Mouse (Mus musculus) embryonic facial prominence, embryonic 15.5 days (tissue): Measurements from ENCODE around the gene Pfpl. TPM values are rescaled to one million over a fixed set of nuclear protein-coding genes. Genes with fewer than 3 reads are reported as not detected.

ENCODE experiments used
- ATAC-seq: fragments of 200-750 bp; cut with Nextera tagmentation; 2 replicates; pipeline ENCODE4 v1.8.0; 2017; ENCODE audit warnings: low read depth, moderate TSS enrichment; ENCODE audit not compliant: insufficient number of reproducible peaks, low FRiP score, low TSS enrichment
- H3K27ac ChIP-seq: fragments of 300-500 bp; sonication (generic); replicated peaks from 2 replicates; pipeline ENCODE4 v1.5.1; 2015; ENCODE audit warnings: mild to moderate bottlenecking, inconsistent platforms
- H3K27me3 ChIP-seq: fragments of 300-500 bp; sonication (generic); 2 replicates; pipeline ENCODE4 v1.6.1; 2015; ENCODE audit warnings: inconsistent platforms
- H3K36me3 ChIP-seq: fragments of 300-500 bp; sonication (generic); 2 replicates; pipeline ENCODE4 v1.6.1; 2015; ENCODE audit warnings: mild to moderate bottlenecking, inconsistent platforms
- H3K4me1 ChIP-seq: fragments of 300-500 bp; sonication (generic); 2 replicates; pipeline ENCODE4 v1.6.1; 2015; ENCODE audit warnings: inconsistent platforms
- H3K4me2 ChIP-seq: fragments of 300-500 bp; sonication (generic); replicated peaks from 2 replicates; pipeline ENCODE4 v1.6.1; 2015; ENCODE audit warnings: mild to moderate bottlenecking, inconsistent platforms
- H3K4me3 ChIP-seq: fragments of 300-500 bp; sonication (generic); replicated peaks from 2 replicates; pipeline ENCODE4 v1.5.1; 2015; ENCODE audit warnings: mild to moderate bottlenecking, inconsistent platforms
- H3K9ac ChIP-seq: fragments of 300-500 bp; sonication (generic); 2 replicates; pipeline ENCODE4 v1.6.1; 2015; ENCODE audit warnings: inconsistent platforms
- H3K9me3 ChIP-seq: fragments of 300-500 bp; sonication (generic); replicated peaks from 2 replicates; pipeline ENCODE4 v1.6.1; 2016; ENCODE audit warnings: inconsistent platforms
- WGBS: fragments of 180-500 bp; shearing (Covaris S2); methylation state at CpG from one replicate; pipeline ENCODE4 v1.1.7; 2015; 5-methylcytosine and 5-hydroxymethylcytosine counted together
- polyA plus RNA-seq: library from polyadenylated mRNA; unstranded; fragments of >200 nt; fragmentation: Nextera tagmentation; extraction: Ambion mirVana; gene quantifications from 2 replicates; pipeline ENCODE4 v1.2.1, GENCODE M21; 2015

Gene Pfpl
- polyA plus RNA-seq, 1 experiment from 2014 or later: not detected

DNA sequence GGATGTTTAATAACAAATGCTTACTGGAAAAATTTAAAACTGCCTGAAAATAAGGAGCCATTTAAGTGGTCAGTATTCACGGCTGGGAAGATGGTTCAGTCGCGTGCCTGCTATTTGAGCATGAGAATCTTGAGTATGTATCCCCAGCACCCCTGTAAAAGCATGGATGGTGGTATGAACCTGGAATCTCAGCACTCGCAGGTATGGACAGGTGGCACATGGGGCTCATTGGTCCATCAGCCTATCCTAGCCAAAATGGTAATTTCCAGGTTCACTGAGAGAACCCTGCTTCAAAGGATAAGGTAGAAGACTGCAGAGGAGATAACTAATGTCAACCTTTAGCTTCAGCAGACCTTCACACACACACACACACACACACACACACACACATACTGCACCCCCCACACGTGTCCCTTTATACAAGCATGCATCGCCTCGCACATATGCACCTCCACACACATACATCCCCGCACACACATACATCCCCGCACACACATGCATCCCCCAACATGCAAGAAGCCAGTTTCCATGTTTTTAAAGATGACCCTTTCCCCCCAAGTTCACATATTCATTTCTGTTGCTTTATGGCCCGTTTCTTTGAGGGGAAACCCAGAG lies 37.9 kb downstream of the Pfpl start:
- Histone ChIP-seq H3K36me3 (peaks cover 7% of the 10 kb centered on the region; the same call in 1 of the 2 replicates), H3K4me2 (no peak overlapping the region), H3K4me3 (no peak overlapping the region), H3K27ac (no peak overlapping the region), H3K27me3 (no peaks in the 10 kb centered on the region), H3K9me3 (no peaks in the 10 kb centered on the region), H3K9ac (no peak overlapping the region), H3K4me1 (no peaks in the 10 kb centered on the region)
- WGBS: 92% methylated on average over 10 of the region's 10 CpGs
- ATAC-seq: no peak

DNA sequence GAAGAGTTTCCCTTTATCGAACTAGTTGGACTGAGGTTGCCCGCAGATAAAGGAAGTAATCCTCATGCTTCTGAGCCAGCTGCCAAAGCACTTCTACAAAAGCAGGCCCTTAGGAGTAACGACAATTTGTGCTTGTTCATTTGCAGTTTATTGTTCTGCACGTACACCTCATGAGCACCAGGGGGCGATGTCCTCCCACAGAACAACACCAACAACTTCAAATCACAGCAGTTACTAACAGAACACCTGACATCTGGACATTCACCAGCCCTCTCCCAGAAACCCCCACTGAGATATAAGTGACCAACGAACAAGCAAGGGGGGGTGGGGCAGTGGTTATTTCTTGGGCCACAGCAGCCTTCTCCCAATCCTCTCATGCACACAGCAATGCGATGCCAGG lies 38.5 kb downstream of the Pfpl start:
- Histone ChIP-seq H3K4me2 (no peak overlapping the region), H3K27ac (no peak overlapping the region), H3K9me3 (no peaks in the 10 kb centered on the region), H3K4me3 (no peak overlapping the region), H3K9ac (no peak overlapping the region), H3K27me3 (no peaks in the 10 kb centered on the region), H3K36me3 (peaks cover 7% of the 10 kb centered on the region; the same call in 1 of the 2 replicates), H3K4me1 (no peaks in the 10 kb centered on the region)
- ATAC-seq: no peak; the same call in 1 of the 2 replicates
- 28% methylated on average over 7 of the region's 7 CpGs for WGBS

DNA sequence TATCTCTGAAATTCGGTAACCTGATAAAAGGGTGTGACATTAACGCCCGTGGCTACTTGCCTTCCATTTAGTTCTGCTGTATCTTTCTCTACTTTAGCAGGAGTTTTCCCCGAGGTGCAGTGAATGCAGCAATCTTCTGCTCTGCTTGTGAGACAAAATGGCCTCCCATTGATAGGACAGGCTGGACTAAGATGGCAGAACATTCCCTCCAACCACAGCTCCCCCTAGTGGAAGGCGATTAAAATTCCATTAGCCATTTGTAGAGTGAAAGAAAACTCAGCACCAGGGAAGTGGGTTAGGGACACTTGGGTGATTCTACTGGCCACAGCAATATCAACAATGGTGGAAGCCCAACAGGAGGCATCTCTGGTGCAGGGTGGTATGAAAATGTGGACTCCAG lies 39.7 kb downstream of the Pfpl start:
- no peak overlapping the region for H3K27ac ChIP-seq
- H3K4me2 ChIP-seq: no peak overlapping the region
- H3K9ac ChIP-seq: no peak overlapping the region
- H3K36me3 ChIP-seq: peaks cover 7% of the 10 kb centered on the region; the same call in 1 of the 2 replicates
- no peak for ATAC-seq
- peaks cover under 1% of the 10 kb centered on the region for H3K4me1 ChIP-seq
- no peak overlapping the region for H3K4me3 ChIP-seq
- no peaks in the 10 kb centered on the region for H3K9me3 ChIP-seq
- WGBS: 84% methylated on average over 5 of the region's 5 CpGs
- no peaks in the 10 kb centered on the region for H3K27me3 ChIP-seq

DNA sequence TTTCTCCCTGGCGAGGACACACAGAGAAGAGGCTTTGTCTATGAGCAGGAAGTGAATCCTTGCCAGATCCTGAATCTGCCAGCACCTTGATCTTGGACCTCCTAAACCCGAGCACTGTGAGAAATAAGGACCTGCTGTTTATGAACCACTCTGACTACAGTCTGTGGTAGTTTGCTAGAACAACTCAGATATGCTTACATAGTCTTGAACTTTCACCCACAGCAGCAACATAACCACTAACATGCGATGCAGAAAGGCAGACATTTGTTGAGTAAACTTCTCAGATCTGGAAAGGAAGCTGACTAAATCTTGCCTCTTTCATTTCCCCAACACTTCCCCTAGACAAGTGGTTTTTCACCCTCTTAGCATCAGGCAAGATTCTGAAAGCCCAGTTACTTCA lies 44.2 kb downstream of the Pfpl start:
- no peak for ATAC-seq
- no peaks in the 10 kb centered on the region for H3K27me3 ChIP-seq
- H3K36me3 ChIP-seq: peaks cover 7% of the 10 kb centered on the region; the same call in 1 of the 2 replicates
- H3K9me3 ChIP-seq: no peaks in the 10 kb centered on the region
- 55% methylated on average over 3 of the region's 3 CpGs for WGBS
- H3K4me1 ChIP-seq: peaks cover 31% of the 10 kb centered on the region
- no peak overlapping the region for H3K4me3 ChIP-seq
- H3K27ac ChIP-seq: no peak overlapping the region
- no peak overlapping the region for H3K9ac ChIP-seq
- H3K4me2 ChIP-seq: no peak overlapping the region

DNA sequence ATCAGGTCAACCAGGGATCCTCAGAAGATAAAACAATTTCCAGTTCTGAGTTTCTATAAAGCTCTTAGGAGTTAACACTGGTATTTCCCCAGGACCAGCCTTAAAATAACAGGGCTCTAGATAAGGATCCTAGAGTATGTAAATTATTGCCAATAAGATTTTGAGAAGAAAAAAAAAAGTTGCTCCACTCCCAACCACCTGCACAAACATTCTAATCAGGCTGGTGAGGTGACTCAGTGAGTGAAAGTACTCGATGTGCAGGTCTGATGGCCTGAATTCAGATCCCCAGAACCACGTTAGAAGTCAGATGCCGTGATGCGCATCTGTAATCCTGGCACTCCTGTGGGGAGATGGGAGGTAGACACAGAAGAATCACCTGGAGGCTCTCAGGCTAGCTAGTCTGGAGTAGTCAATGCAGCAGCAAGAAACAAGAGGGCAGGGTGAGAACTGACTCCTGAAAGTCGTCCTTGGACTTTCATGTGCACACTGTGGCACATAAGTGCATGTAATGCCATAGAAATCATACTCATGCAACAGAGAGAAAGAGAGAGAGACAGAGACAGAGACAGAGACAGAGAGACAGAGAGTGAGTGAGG lies 44.8 kb downstream of the Pfpl start:
- Histone ChIP-seq H3K9ac (no peak overlapping the region), H3K36me3 (peaks cover 7% of the 10 kb centered on the region; the same call in 1 of the 2 replicates), H3K4me3 (no peak overlapping the region), H3K9me3 (no peaks in the 10 kb centered on the region), H3K4me1 (peaks cover 31% of the 10 kb centered on the region), H3K4me2 (no peak overlapping the region), H3K27me3 (no peaks in the 10 kb centered on the region), H3K27ac (0 out of 2 replicates have a peak overlapping the region, but pooled peaks have one; percentile 68)
- ATAC-seq: no peak
- WGBS: 75% methylated on average over 5 of the region's 5 CpGs

DNA sequence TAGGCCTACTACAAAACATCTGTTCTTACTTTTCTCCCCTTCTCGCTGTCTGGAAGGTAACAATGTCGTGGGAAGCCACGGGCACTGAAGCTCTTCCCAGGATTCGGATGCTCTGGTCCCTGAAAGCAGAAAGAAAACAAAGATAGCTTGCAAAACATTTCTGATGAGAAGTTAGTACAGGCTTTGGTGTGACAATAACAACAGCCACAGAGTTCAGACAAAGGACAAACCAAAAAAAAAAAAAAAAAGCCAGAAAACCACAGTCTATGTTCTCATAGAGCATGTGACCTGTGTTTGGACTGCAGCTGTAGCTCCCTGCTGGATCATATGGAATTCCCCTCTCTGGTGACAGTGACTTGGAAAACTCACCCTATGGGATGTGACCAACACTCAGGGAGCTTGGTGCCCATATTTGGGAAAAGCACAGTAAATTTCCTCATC lies 45.5 kb downstream of the Pfpl start:
- Histone ChIP-seq H3K36me3 (peaks cover 10% of the 10 kb centered on the region; the same call in 1 of the 2 replicates), H3K27me3 (no peaks in the 10 kb centered on the region), H3K4me1 (peaks cover 31% of the 10 kb centered on the region), H3K4me2 (no peak overlapping the region), H3K9me3 (no peaks in the 10 kb centered on the region), H3K9ac (no peak overlapping the region), H3K4me3 (no peak overlapping the region), H3K27ac (peak overlapping the region; percentile 68; the same call in 1 of the 2 replicates)
- ATAC-seq: no peak
- 17% methylated on average over 4 of the region's 4 CpGs for WGBS

DNA sequence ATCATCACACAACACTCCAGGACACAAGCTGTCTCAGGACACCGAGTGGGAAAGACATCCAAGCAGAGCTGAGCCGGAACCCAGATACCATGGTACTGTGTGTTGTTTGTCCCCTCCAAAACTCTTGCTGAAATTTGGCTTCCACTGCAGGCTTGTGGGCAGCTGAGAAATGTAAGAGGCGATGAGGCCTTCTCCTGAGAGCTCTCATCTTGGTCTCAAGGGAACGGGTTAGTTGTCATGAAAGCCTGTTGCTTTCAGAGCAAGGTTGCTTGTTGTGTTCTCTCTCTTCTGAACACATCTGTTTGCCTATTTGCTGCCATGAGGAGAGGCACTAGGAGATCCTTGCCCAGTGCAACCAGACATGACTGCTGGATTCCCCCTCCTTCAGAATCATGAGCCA lies 46.2 kb downstream of the Pfpl start:
- no peak overlapping the region for H3K4me3 ChIP-seq
- no peak for ATAC-seq
- peaks cover 12% of the 10 kb centered on the region; the same call in 1 of the 2 replicates for H3K36me3 ChIP-seq
- WGBS: 88% methylated on average over 4 of the region's 4 CpGs
- 0 out of 2 replicates have a peak overlapping the region, but pooled peaks have one; percentile 22 for H3K27ac ChIP-seq
- no peaks in the 10 kb centered on the region for H3K27me3 ChIP-seq
- peaks cover 31% of the 10 kb centered on the region for H3K4me1 ChIP-seq
- H3K9me3 ChIP-seq: no peaks in the 10 kb centered on the region
- no peak overlapping the region for H3K9ac ChIP-seq
- no peak overlapping the region for H3K4me2 ChIP-seq

DNA sequence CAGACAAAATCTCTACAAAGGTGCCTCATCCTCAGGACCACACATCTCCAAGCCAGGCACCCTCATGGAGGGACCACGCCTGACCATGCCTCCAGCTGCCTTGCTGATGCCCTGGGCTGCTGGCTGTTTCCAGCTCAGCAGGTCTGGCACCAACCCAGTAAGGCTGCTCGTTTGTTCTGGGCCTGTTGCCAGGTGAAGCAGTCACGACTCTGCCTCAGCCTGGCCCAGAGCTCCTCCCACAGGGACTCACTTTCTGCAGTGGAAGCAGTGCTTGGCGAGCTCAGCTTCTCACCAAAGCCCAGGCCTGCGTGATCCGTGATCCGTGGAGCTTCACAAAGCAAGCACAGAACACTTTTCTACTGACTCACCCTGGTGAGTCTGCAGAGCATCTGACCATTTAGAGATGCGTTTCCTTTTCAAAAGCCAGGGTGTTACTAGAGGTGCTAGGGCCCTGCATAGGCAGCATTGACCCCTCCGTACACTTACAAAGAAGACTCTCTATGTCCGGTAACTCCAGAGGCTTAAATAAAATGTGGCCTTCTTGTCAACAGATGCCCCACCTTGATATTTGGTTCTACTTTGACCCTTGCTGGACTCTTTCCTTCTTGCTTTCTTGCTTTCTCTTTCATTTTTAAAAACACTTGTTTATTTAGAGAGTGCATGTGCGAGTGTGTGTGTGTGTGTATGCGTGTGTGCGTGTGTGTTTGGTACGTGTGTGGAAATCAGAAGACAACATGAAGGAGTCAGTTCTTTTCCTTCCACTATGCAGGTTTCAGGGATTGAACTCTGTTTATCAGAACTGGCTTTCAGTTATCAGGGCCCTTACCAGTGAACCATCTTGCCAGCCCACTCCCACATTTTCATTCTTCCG lies 47.9 kb downstream of the Pfpl start:
- H3K36me3 ChIP-seq: peaks cover 17% of the 10 kb centered on the region; the same call in 1 of the 2 replicates
- no peak overlapping the region for H3K4me3 ChIP-seq
- H3K4me2 ChIP-seq: no peak overlapping the region; the same call in 1 of the 2 replicates
- no peaks in the 10 kb centered on the region for H3K9me3 ChIP-seq
- peak overlapping the region; percentile 55 for H3K27ac ChIP-seq
- no peak overlapping the region for H3K9ac ChIP-seq
- peaks cover 31% of the 10 kb centered on the region for H3K4me1 ChIP-seq
- peak; percentile 89 for ATAC-seq
- no peaks in the 10 kb centered on the region for H3K27me3 ChIP-seq
- 55% methylated on average over 15 of the region's 15 CpGs for WGBS

DNA sequence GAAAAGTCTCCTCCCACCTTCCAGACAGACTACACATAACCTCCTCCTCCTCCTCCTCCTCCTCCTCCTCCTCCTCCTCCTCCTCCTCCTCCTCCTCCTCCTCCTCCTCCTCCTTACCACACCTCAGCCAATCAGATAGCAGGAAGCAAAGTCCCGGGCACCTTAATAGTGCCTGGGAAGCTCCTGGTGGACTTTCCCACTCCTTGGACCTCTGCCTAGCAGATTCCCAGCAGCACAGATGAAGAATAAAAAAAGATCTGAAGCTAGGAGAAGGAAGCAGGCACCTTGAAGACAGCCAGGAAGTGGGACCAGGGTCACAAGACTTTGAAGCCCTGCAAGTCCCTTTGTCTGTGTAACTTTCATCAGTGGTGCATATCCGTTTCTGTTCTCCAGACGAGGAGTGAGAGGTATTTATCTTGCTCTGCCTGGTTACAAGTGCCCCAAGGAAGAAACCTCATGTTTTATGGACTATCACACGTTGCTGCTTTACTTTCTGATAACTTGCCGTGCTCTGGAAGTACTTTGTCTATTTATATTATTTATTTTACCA lies 49.1 kb downstream of the Pfpl start:
- Histone ChIP-seq H3K36me3 (peaks cover 29% of the 10 kb centered on the region), H3K4me3 (no peak overlapping the region), H3K9me3 (no peaks in the 10 kb centered on the region), H3K27ac (no peak overlapping the region), H3K27me3 (no peaks in the 10 kb centered on the region), H3K4me2 (no peak overlapping the region), H3K9ac (no peak overlapping the region), H3K4me1 (peaks cover 31% of the 10 kb centered on the region)
- no peak for ATAC-seq
- WGBS: 46% methylated on average over 5 of the region's 5 CpGs

DNA sequence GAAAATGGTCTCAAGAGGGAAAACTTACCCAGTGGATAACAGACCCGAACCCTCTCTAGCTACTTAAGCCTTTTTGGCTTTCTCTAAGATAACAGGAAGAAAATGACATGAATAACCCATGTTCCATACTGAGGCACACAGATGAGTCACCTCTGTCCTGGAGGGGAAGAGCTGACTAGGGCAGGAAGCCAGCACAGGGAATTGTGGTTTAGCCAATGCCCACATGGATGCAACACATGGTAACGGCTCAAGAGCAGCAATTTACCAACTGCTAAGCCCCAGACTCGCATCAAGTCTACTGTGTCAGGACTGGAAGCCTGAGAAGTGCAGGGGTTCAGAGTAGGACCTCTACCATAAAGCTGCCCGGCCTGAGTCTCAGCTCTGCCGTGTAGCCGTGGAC lies 50.7 kb downstream of the Pfpl start:
- H3K4me1 ChIP-seq: peaks cover 21% of the 10 kb centered on the region
- no peak overlapping the region for H3K4me2 ChIP-seq
- WGBS: 83% methylated on average over 6 of the region's 6 CpGs
- H3K9me3 ChIP-seq: no peaks in the 10 kb centered on the region
- no peaks in the 10 kb centered on the region for H3K27me3 ChIP-seq
- H3K9ac ChIP-seq: no peak overlapping the region
- no peak for ATAC-seq
- no peak overlapping the region for H3K4me3 ChIP-seq
- no peak overlapping the region for H3K27ac ChIP-seq
- peaks cover 36% of the 10 kb centered on the region for H3K36me3 ChIP-seq
